22 mouse cellular contexts compared by ENCODE assay signal in the genomic region with DNA sequence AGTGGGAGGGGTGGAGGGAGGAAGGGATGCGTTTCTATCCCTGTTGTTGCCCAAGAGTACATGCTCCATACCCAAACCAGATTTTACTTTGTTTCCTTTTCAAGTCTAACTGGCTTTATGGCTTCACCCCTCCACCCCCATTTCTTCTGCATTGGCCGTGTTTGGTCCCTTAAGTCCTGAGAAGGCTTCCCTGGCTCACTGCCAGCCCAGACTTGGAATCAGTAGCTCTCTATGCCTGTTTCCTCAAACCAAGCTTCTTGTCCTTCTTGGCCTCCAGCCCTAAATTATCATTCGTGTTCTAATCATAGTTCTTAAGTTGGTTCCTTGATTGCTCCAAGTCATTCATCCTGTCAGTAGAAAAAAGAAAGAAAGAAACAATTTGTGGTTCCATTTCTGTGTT.
A peak's percentile ranks its signal among the peaks of the same experiment; 100 is the strongest.
DNase-seq lines count a peak whose midpoint lies in the region; TF ChIP-seq lines count a peak whose summit lies in the region.
"Had no signal": no experiment of that assay in that cellular context is flagged by ENCODE, and none has a peak within 500 bp of the region (broad histone marks: within the 10 kb centered on the region; RNA-seq: fewer than 3 reads in every experiment).

No protein-coding gene starts in this region.

- H3K9ac ChIP-seq in liver, adult 2 months (ENCODE audit: low read depth, low read length): no peak overlapping the region
- H3K9ac ChIP-seq: embryonic facial prominence, embryonic 15.5 days; heart, embryonic 15.5 days; intestine, embryonic 15.5 days; liver, embryonic 12.5 days; lung, embryonic 15.5 days; neural tube, embryonic 12.5 days had no signal

- 77% methylated on average over 3 of the region's 3 CpGs for WGBS in liver, adult 2 months

- no peak for TF ChIP-seq CTCF in liver, adult 2 months (IDR thresholded peaks at IDR 0.05; ENCODE audit: low read depth, low read length)

- H3K36me3 ChIP-seq in liver, adult 2 months (ENCODE audit: control insufficient read depth, insufficient read depth, low read length): no peaks in the 10 kb centered on the region
- H3K36me3 ChIP-seq: embryonic facial prominence, embryonic 15.5 days; heart, embryonic 15.5 days; hindbrain, embryonic 10.5 days; intestine, embryonic 15.5 days; liver, embryonic 12.5 days; lung, embryonic 15.5 days; neural tube, embryonic 12.5 days had no signal

- TF ChIP-seq POLR2A in liver, adult 2 months (IDR thresholded peaks at IDR 0.05; ENCODE audit: extremely low read depth, insufficient read depth, low read length): no peak

- no peaks in the 10 kb centered on the region for H3K79me2 ChIP-seq in liver, adult 2 months (ENCODE audit: control insufficient read depth, insufficient read depth, low read length)

- intact Hi-C loops in heart, postnatal 14 days (cut with DNase I): no loop called here
- intact Hi-C loops in heart, postnatal 36 days (cut with DNase I): no loop called here

- DNase-seq in heart, postnatal 14 days: peak; percentile 7 to 23
- no peak for DNase-seq in heart, postnatal 36 days
- peak; percentile 9 for DNase-seq in liver, adult 2 months (ENCODE audit: extremely low read depth, low read depth, low spot score)
- no peak for DNase-seq in liver
- DNase-seq in right cerebral cortex, postnatal 14 days: peak; percentile 17
- DNase-seq in right cerebral cortex, postnatal 36 days (ENCODE audit: low spot score in 2 of 2): no peak
- DNase-seq in testis, postnatal 10 days (ENCODE audit: low spot score): peak; percentile 69
- DNase-seq in ovary, postnatal 14 days (ENCODE audit: low spot score): no peak
- DNase-seq: cerebellum, adult 18-20 months; cerebellum, postnatal 36 days; embryo, embryonic 11 days; gastrocnemius, adult 2 months; midbrain, embryonic 14.5 days; retina, postnatal 1 day had no signal

- H3K27ac ChIP-seq in liver, adult 2 months (replicated peaks; ENCODE audit: insufficient read depth, low read depth, low read length): no peak overlapping the region
- H3K27ac ChIP-seq: embryonic facial prominence, embryonic 15.5 days; gastrocnemius, adult 2 months; heart, embryonic 15.5 days; hindbrain, embryonic 10.5 days; intestine, embryonic 15.5 days; liver, embryonic 12.5 days; lung, embryonic 15.5 days; neural tube, embryonic 12.5 days; stomach, postnatal 0 days had no signal

- H3K27me3 ChIP-seq in liver, adult 2 months (ENCODE audit: control insufficient read depth, insufficient read depth, low read length): no peaks in the 10 kb centered on the region
- H3K27me3 ChIP-seq: heart, embryonic 15.5 days; intestine, embryonic 15.5 days; liver, embryonic 12.5 days; lung, embryonic 15.5 days; neural tube, embryonic 12.5 days had no signal

- no peaks in the 10 kb centered on the region for H3K4me1 ChIP-seq in liver, adult 2 months (ENCODE audit: control insufficient read depth, insufficient read depth, low read length)
- H3K4me1 ChIP-seq: intestine, embryonic 15.5 days; liver, embryonic 12.5 days; lung, embryonic 15.5 days; neural tube, embryonic 12.5 days had no signal

- no peak overlapping the region for H3K4me3 ChIP-seq in liver, adult 2 months (ENCODE audit: insufficient read depth, low read depth, low read length)
- H3K4me3 ChIP-seq: embryonic facial prominence, embryonic 15.5 days; gastrocnemius, adult 2 months; heart, embryonic 15.5 days; hindbrain, embryonic 10.5 days; intestine, embryonic 15.5 days; liver, embryonic 12.5 days; lung, embryonic 15.5 days; neural tube, embryonic 12.5 days had no signal

Comparison
In these comparisons a context has a peak if more than half of its experiments do, and no peak if none do; other contexts are left out.
1. DNase-seq: peak in heart, postnatal 14 days (2 of 2), liver, adult 2 months (single experiment), right cerebral cortex, postnatal 14 days (single experiment) and testis, postnatal 10 days (single experiment); none in heart, postnatal 36 days (0 of 2), liver (single experiment), right cerebral cortex, postnatal 36 days (0 of 2) and ovary, postnatal 14 days (single experiment).